ENCODE assay signal across 8 mouse cellular contexts in the genomic region with DNA sequence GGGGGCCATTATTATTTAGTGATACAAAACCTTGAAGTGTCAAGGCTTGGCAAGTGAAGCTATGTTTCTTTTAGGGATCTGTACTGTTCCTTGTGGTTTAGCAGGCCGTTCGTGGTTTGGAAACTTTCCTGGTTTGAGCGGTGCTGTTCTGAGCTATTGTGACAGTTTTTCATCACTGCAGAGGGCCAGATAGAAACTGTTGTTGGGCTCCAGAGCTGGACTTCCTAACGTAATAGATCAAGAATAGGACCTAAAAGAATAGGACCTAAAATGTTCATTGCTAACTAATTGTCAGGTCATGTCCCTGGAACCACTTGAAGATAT. TPM values are rescaled to one million over a fixed set of nuclear protein-coding genes. Genes with fewer than 3 reads are reported as not detected.
DNase-seq lines count a peak whose midpoint lies in the region; ATAC-seq and TF ChIP-seq lines count a peak whose summit lies in the region.

No protein-coding gene starts in this region.

- TF ChIP-seq CTCF in ES-Bruce4 (IDR thresholded peaks at IDR 0.05; ENCODE audit: low read depth, low read length), result no peak

- H3K4me2 ChIP-seq in heart, embryonic 12.5 days, result peak overlapping the region; percentile 76
- H3K4me2 ChIP-seq in hindbrain, embryonic 11.5 days (replicated peaks; ENCODE audit: low read depth, low read length), result peak overlapping the region; percentile 57

- peaks cover 12% of the 10 kb centered on the region for H3K4me1 ChIP-seq in heart, embryonic 12.5 days (replicated peaks)
- peaks cover 2% of the 10 kb centered on the region for H3K4me1 ChIP-seq in ES-Bruce4 (ENCODE audit: control insufficient read depth, insufficient read depth, low read length)
- no peaks in the 10 kb centered on the region for H3K4me1 ChIP-seq in hindbrain, embryonic 11.5 days (replicated peaks; ENCODE audit: control insufficient read depth, insufficient read depth, low read length)

- no peak for TF ChIP-seq EP300 in ES-Bruce4 (IDR thresholded peaks at IDR 0.05; ENCODE audit: insufficient read depth, low read depth, low read length)

- no peak for TF ChIP-seq POLR2A in ES-Bruce4 (IDR thresholded peaks at IDR 0.05; ENCODE audit: insufficient read depth, low read length)

- H3K9me3 ChIP-seq in heart, embryonic 12.5 days (replicated peaks), result no peaks in the 10 kb centered on the region
- no peaks in the 10 kb centered on the region for H3K9me3 ChIP-seq in ES-Bruce4 (replicated peaks; ENCODE audit: control insufficient read depth, insufficient read depth, low read length, poor library complexity, severe bottlenecking)
- H3K9me3 ChIP-seq in hindbrain, embryonic 11.5 days (ENCODE audit: control insufficient read depth, low read length), result no peaks in the 10 kb centered on the region

- peak overlapping the region; percentile 97; the same call in 1 of the 2 replicates for H3K27ac ChIP-seq in heart, embryonic 12.5 days (ENCODE audit: poor library complexity, severe bottlenecking)
- no peak overlapping the region for H3K27ac ChIP-seq in ES-Bruce4 (ENCODE audit: insufficient read depth, low read length)
- no peak overlapping the region for H3K27ac ChIP-seq in hindbrain, embryonic 11.5 days (ENCODE audit: low read depth, low read length)

- peak overlapping the region; percentile 68 for H3K4me3 ChIP-seq in heart, embryonic 12.5 days
- peak overlapping the region; percentile 99 for H3K4me3 ChIP-seq in ES-Bruce4 (ENCODE audit: low read depth, low read length)
- H3K4me3 ChIP-seq in hindbrain, embryonic 11.5 days (ENCODE audit: low read depth, low read length), result peak overlapping the region; percentile 76

- DNase-seq in heart, adult 9 months (ENCODE audit: low spot score in 2 of 2), result no peak
- DNase-seq in hindbrain, embryonic 11.5 days (ENCODE audit: low spot score), result no peak
- no peak for DNase-seq in right cerebral cortex, adult 18-20 months
- no peak for DNase-seq in cerebellum, postnatal 10 days

- no peak for ATAC-seq in heart, embryonic 12.5 days (ENCODE audit: insufficient number of reproducible peaks, low FRiP score)
- ATAC-seq in hindbrain, embryonic 11.5 days (ENCODE audit: low FRiP score), result no peak
- peak; percentile 9 for ATAC-seq in megakaryocyte progenitor cell, adult 5-6 weeks (replicated peaks; ENCODE audit: poor library complexity)
- no peak for ATAC-seq in monocyte, adult 5-6 weeks (replicated peaks; ENCODE audit: insufficient number of reproducible peaks, low FRiP score, low TSS enrichment, poor library complexity, severe bottlenecking)

- under 1% methylated on average over 4 of the region's 4 CpGs for WGBS in heart, embryonic 12.5 days
- 2% methylated on average over 4 of the region's 4 CpGs for WGBS in hindbrain, embryonic 11.5 days

- no peaks in the 10 kb centered on the region for H3K27me3 ChIP-seq in heart, embryonic 12.5 days (replicated peaks)
- no peaks in the 10 kb centered on the region for H3K27me3 ChIP-seq in ES-Bruce4 (ENCODE audit: control insufficient read depth, insufficient read depth, low read length, poor library complexity, severe bottlenecking)
- H3K27me3 ChIP-seq in hindbrain, embryonic 11.5 days (ENCODE audit: control insufficient read depth, insufficient read depth, low read length), result no peaks in the 10 kb centered on the region

- H3K9ac ChIP-seq in heart, embryonic 12.5 days, result peak overlapping the region; percentile 91
- H3K9ac ChIP-seq in ES-Bruce4 (ENCODE audit: low read depth, poor library complexity, severe bottlenecking), result peak overlapping the region; percentile 86
- H3K9ac ChIP-seq in hindbrain, embryonic 11.5 days (ENCODE audit: low read depth, low read length), result peak overlapping the region; percentile 53

- H3K36me3 ChIP-seq in heart, embryonic 12.5 days, result peaks cover 20% of the 10 kb centered on the region
- peaks cover 19% of the 10 kb centered on the region for H3K36me3 ChIP-seq in ES-Bruce4 (ENCODE audit: control insufficient read depth, insufficient read depth, low read length, poor library complexity, severe bottlenecking)
- H3K36me3 ChIP-seq in hindbrain, embryonic 11.5 days (ENCODE audit: control insufficient read depth, insufficient read depth, low read length), result no peaks in the 10 kb centered on the region

RNA-seq across cellular contexts. Expression of gene Zgrf1, which starts 0.4 kb away (rescaled TPM):
- polyA plus RNA-seq in heart, embryonic 12.5 days (2016; fragmentation: Nextera tagmentation; extraction: Ambion mirVana), result 9.9 and 10.0 TPM in 2 replicates
- 27.5 and 28.3 TPM in 2 replicates for polyA plus RNA-seq in ES-Bruce4 (2011; ENCODE audit: insufficient read depth, insufficient read length, low read depth, missing spikeins)
- polyA plus RNA-seq in hindbrain, embryonic 11.5 days (2014; fragmentation: Nextera tagmentation; extraction: Ambion mirVana), result 9.5 and 12.6 TPM in 2 replicates
- 20.1 and 22.2 TPM in 2 replicates for total RNA-seq in megakaryocyte progenitor cell, adult 5-6 weeks (2015)
- total RNA-seq in megakaryocyte progenitor cell, adult 5-6 weeks (2017), result 23.0 and 28.1 TPM in 2 replicates
- 4.3 to 8.1 TPM (median 4.5 TPM) in 3 replicates for total RNA-seq in monocyte, adult 5-6 weeks (2017)

RNA-seq across cellular contexts. Expression of gene Larp7, which starts 0.5 kb away (rescaled TPM):
- 61.2 and 62.6 TPM in 2 replicates for polyA plus RNA-seq in heart, embryonic 12.5 days (2016; fragmentation: Nextera tagmentation; extraction: Ambion mirVana)
- 110 and 116 TPM in 2 replicates for polyA plus RNA-seq in ES-Bruce4 (2011; ENCODE audit: insufficient read depth, insufficient read length, low read depth, missing spikeins)
- 66.1 and 75.9 TPM in 2 replicates for polyA plus RNA-seq in hindbrain, embryonic 11.5 days (2014; fragmentation: Nextera tagmentation; extraction: Ambion mirVana)
- 86.3 and 90.6 TPM in 2 replicates for total RNA-seq in megakaryocyte progenitor cell, adult 5-6 weeks (2015)
- 113 and 132 TPM in 2 replicates for total RNA-seq in megakaryocyte progenitor cell, adult 5-6 weeks (2017)
- total RNA-seq in monocyte, adult 5-6 weeks (2017), result 73.5 to 95.3 TPM (median 73.8 TPM) in 3 replicates

RNA-seq across cellular contexts. Expression of gene Ank2, which starts 54.5 kb away (rescaled TPM):
- 42.5 and 45.7 TPM in 2 replicates for polyA plus RNA-seq in heart, embryonic 12.5 days (2016; fragmentation: Nextera tagmentation; extraction: Ambion mirVana)
- polyA plus RNA-seq in ES-Bruce4 (2011; ENCODE audit: insufficient read depth, insufficient read length, low read depth, missing spikeins), result 29.9 and 31.4 TPM in 2 replicates
- 83.6 and 118 TPM in 2 replicates for polyA plus RNA-seq in hindbrain, embryonic 11.5 days (2014; fragmentation: Nextera tagmentation; extraction: Ambion mirVana)
- total RNA-seq in megakaryocyte progenitor cell, adult 5-6 weeks (2015), result not detected in 2 replicates
- total RNA-seq in megakaryocyte progenitor cell, adult 5-6 weeks (2017), result 0.50 TPM in 1 of 2 replicates, not detected in the other
- total RNA-seq in monocyte, adult 5-6 weeks (2017), result not detected in 3 replicates
